Mouse (Mus musculus): ENCODE results near the gene Kalrn.
"Not testable (repeated sequence)": the region's sequence is repeated elsewhere in the genome, so short reads cannot be mapped to it uniquely, and the experiment has no call there.

Gene Kalrn

DNA sequence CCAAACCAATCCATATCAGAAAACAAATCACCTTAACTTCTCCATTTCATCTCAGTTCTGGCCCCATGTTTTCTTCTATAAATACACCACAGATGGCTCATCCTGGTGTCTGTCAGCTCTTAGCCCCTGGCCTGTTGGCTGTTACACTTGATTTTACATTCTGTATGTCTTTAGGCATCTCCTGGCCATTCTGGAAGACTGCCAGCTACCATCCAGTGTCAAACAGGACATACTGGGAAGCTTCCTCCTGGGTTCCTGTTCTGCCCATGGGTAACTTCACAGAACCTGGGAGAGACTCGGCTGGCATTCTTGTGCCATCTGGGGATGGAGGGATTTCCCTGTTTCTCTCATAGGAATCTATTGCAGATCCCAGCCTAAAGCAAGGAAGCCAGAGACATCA is 261.8 kb downstream of the Kalrn start:
- no peak for DNase-seq (ENCODE audit: low spot score in 2 of 2)

DNA sequence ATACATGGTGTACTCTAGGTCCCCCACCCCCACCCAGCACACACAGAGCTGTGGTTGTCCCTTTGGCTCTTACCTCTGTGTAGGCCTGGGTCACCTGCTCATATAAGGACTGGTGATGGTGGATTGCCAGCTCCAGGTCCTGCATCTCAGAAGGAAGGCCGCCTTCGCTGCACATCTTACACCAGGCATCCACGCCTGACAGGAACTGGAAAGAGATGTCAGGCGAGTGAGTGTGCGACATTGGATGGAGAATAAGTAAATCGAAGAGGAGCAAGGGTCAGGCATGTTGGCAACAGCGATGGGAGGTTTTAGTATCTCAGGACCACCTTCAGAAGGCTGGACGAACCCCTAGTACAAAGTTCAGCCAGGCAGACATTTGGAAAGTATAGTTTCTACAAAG is 263.0 kb downstream of the Kalrn start:
- DNase-seq (ENCODE audit: low spot score in 2 of 2), result no peak

DNA sequence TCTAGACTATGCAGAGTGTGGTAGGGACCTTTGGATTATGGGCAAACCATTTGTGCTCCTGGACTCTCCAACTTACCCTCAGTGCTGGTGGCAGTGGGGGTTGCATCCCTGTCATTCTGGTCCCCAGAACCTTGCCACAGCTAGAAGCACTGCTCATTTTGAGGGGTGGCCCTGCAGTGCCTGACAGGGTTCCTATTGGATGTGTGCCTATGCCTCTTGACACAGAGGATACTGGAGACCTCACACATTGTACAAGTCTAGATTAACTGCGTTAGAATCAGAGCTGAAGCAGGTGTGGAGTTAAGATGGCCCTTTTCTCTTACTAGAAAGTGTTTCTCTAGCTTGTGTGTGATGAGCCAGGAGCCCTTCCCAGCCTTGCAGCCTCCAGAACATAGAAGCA is 265.0 kb downstream of the Kalrn start:
- DNase-seq (ENCODE audit: low spot score in 2 of 2), result no peak

DNA sequence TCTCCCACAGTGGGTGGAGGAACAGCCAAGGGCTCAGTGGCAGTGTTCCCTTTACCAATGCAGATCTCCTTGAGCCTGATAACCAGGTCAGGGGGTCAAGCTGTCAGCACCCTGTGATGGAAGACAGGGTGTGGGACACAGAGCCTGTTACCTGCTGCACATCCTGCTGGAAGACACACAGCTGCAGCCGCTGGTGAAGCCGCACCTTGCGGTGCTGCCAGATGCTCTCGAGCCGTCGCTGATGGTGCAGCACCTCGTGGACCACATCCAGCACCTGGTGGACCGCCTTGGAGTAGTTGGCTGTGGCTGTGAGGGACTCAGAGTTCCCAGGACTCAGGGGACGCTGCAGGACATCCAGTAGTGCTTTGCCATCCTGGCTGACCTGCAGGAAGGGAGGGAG is 265.9 kb downstream of the Kalrn start:
- no peak for DNase-seq (ENCODE audit: low spot score in 2 of 2)

DNA sequence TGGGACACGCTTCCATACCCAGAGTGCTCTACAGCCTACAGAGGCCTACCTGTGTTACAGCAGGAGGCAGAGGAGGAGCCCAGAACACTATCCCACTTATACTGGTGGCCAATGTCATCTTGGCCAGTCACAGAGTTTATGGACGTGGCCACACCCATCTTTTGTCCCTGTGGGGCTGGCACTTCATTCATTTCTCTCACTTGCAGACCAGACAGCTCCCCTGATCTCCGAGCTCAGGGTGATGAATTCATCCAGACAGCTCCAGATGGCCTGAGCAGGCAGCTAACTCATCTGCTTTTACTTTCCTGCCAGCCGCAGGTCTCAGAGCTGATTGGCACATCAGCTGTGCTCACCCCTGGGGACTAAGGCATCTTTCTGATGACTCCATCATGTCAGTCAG is 267.7 kb downstream of the Kalrn start:
- no peak for DNase-seq (ENCODE audit: low spot score in 2 of 2)

DNA sequence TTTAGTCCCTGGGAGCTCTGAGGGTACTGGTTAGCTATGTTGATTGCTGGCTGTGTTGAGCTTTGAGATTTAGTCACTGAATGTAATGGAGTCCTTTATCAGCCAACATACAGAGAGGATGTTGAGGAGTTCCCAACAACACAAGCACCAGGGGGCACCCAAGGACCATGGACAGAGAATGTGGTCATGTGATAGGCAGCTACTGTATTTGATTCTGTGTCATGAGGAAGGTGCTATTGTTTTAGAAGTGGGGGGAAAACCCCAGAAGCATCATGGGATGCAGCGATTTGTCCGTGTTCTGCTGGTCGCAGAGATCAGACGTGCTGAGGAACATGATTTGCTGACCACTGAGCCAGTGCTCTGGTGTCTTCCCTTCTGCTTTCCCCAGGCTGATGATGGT is 269.5 kb downstream of the Kalrn start:
- not testable (repeated sequence) for DNase-seq (ENCODE audit: low spot score in 2 of 2)

DNA sequence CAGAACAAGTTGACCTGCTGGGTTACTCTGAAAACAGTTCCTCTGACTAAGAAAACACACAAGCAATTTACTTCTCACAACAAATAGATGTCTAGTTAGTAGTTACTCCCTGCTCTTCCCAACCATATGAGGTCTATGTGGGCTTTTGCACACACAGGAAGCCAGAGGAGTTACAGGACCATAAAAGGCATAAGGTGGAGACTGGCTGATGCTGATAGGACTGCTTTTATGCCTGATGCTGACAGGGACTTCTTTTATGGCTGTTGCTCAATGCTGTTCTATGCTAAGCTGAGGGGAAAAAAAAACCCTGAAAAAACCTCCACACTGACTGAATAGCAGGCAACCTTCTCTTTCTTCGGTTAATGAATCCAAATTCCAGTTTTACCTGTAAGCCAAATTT is 270.8 kb downstream of the Kalrn start:
- no peak for DNase-seq (ENCODE audit: low spot score in 2 of 2)

DNA sequence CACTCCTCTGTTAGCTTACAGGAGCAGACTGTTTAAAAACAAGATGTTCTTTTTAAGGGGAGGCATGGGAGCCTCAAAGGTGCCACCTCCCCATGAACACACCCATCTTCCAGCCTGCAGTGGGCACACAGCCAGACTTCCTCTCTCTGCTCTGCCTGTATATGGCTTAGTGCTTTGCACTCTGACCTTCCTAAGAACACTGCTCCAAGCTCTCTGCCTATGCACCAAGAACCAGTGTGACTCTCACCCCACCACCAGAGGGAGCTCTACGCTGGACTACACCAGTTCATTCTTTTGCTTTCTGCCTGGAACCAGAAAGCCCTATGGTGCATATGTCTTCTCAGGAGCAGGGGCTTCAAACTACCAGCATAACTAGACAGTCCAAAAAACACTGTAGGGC is 271.3 kb downstream of the Kalrn start:
- DNase-seq (ENCODE audit: low spot score in 2 of 2), result no peak

DNA sequence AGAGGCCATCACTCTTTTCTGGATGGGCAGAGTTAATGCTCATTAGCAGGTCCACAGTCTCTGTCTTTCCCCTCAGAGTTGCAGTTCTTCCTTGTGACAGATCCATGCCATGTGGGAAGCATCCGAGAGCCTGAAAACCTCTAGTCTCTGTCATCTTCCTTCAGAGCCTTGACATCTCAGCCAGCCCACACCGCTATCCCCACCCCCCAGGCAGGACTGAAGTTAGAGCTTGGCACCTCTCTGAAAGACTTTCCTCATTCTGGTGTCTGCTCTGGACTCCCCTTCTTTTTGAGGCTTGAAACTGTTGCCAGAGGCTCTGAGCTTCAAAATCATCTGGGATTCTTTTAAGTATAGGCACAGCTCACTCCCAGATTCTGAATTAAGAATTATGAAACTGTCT is 274.1 kb downstream of the Kalrn start:
- no peak for DNase-seq (ENCODE audit: low spot score in 2 of 2)

DNA sequence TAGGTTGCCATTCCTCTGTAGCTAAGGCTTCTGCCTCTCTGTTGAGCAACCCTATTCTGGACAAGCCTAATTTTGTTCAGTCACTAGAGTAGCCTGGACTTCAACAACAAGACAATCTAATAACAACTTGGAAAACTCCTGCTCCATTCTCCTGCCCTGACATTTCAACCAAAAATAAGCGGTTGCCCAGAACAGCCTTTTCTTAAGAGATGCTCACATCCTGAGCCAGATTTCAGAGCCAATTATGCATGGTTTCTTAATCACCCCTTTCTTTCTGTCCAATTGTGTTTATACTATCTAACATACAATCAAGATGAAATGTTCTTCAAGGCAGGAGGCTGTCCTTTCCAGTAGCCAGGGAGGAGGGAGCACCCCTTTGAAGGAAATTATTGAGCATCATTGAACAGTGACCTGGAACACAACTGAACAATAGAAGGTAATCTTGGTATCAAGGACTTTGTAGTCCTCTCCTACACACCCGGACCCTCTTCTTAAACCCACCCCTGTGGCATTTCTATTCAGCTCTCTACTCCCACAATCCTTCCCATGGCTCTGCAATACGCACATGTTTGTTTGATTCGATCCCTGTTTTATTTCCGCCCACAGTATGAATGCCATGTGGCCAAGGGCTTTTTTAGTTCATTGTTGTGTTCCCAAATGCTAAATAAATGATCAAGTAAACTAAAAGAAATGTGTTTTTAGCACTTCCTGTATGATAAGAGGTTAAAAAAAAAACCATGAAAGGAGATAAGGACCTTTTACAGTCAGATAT is 275.2 kb downstream of the Kalrn start:
- no peak for DNase-seq (ENCODE audit: low spot score in 2 of 2)

DNA sequence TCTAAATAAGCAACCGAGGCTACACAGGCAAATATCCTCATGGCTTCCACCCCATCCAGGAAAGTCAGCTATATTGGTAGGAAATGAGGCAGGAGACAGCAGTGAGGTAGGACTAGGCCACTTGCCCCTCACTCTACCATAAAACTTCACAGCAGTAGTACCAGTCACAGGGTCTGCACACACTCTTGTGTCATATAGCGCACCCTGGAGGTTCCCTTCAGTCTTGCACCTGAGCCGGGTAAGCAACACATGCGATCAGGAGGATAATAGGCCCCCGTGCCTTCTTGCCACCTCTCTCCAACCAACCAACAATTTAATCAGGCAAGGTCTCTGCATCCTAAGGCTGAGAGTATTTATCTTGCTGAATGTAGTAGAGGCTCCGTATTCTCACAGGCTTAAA is 278.8 kb downstream of the Kalrn start:
- no peak for DNase-seq (ENCODE audit: low spot score in 2 of 2)

DNA sequence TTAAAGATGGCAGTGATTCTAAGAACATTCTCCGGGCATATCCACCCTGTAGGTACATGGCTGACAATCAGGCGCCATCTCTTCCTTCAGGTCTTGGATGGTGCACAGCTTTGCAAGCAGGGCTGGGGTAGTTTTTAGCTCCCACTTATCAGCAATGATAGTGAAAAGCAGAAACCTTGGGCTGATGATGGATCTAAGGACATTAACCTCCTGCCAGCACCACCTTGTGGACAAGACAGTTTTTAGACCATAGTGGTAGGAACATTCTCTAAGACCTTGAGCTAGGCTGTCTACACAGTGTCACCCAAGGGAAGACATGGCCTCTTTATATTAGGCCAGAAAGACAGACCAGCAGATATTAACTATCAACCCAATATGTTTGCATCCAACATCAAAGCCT is 279.7 kb downstream of the Kalrn start:
- no peak for DNase-seq (ENCODE audit: low spot score in 2 of 2)

DNA sequence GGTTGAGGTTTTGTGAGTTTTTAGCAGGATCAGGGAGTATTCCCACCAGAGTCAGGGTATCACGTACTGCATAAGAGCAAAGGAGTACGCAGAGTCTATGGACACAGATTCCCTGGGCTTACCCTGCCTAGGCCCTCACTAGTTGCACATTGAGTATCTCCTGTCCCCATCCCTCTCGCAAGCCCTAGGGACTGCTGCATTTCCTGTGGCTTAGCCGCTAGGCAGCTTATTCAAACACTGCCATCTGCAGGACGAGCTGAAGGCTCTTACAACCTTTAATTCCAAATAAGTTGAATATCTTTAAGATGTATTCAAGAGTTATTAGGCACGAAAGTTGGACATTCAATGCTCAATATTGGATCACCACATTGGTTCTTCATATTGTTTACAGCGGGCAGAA is 283.7 kb downstream of the Kalrn start:
- DNase-seq (ENCODE audit: low spot score in 2 of 2), result no peak

DNA sequence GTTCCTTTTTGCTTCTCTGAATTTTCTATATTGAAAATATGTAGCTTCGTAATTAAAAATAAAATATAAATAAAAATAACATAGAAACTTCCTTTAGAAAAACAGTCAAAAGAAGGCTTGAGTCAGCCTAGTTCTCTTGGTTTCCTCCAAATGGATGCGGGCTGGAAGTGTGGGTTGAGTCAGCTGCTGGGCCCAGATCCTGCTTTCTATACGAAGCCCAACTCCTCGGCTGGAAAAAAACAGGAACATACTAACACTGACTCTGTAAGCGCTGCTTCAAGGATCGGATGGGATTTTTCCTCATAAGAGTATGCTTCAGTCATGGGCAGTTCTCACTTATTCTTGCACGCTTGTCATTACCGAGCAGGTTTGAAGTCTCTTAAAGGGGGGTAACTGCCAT is 291.3 kb downstream of the Kalrn start:
- DNase-seq (ENCODE audit: low spot score in 2 of 2), result no peak

DNA sequence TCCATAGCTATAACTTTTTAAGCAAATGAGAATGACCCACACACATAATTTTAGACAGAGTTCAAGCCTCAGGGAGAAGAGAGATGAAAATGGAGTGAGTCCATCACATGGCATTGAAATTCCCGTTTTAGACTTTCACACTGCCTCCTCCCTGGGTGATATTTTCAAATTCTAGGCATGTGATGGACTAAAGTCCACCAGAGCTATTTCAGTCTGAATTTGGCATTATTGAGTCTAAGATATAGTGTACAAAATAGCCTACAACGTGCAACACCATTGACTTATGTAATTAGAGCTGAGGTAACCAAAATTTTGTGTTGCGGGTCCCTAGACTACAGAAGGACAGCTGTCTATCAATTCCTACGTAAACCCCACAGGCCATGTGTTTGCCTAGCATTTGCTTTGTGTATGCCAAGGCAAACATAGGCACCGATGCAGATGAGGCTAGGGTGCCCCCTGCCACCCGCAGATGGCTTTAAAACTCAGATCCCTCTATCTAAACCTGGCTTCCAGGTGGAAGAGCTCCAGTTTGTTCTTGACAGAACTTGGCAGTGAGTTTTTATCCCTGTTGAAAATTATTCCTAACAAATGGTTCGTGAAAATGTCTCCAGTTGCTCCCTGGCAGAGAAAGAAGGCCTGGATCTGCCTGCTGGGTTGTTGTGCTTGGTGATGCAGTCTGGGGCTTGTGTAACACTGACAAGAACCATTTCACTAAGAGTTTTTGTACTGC is 293.5 kb downstream of the Kalrn start:
- no peak for DNase-seq (ENCODE audit: low spot score in 2 of 2)

DNA sequence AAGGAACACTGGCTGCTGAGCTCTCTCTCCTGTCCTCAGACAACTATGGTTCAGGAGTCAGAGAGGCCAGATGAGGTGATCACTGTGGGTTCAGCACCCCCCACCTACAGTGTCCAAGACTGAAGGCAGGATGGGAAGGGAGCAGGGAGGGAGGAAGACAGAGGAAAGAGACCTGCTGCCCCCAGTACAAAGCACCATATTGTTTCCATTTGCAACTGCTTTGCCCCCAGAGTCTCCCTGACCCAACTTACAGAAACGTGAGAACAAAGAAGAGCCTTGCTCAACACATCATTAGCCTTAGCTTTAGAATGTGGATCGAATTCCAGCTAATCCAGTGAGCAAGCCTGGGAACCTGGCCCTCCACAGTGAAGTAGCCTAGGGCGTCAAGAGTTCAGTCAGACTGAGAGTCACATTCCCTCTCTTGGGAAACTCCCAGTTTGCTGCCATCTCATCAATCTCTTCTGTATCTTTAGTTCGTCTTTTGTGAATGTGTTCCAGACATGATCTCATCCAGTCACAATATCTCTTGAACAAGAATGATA is 295.0 kb downstream of the Kalrn start:
- no peak for DNase-seq (ENCODE audit: low spot score in 2 of 2)

DNA sequence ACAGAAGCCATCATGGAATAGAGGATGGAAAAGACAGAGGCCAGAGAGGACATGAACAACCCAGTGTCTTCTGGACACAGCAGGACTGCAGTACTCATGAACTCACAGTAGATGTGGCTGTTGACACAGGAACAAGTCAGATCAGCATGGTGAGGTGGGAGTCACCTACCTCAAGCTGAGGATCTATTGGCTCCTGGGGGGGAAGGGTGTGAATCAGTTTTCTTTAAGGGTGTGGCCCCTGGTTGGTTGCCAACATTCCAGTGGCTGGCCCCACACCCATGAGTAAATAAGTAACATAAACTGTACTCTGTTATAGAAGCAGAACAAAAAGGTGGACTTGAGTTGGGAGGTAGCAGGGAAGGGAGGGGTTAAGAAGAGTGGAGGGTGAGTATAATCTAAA is 298.7 kb downstream of the Kalrn start:
- DNase-seq (ENCODE audit: low spot score in 2 of 2), result no peak

DNA sequence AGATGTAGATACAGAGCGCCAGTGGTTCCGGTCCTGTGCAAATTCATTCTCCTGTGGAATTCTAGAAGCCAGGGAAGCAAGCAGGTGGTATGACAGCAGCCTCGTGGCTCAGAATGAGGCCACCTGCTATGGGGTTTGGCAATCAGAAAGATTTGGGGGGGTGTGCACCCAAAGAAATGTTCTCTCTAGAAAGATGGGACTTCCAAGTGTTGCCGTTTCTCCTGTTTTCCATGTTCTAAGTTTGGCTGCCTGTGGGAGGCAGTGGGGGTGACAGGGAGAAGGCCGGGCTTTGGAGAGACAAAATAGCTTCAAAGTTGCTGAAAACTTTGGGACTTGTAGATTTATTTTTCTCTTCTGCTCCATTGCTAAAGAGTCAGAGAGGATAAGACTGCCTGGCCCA is 301.9 kb downstream of the Kalrn start:
- DNase-seq (ENCODE audit: low spot score in 2 of 2), result no peak

DNA sequence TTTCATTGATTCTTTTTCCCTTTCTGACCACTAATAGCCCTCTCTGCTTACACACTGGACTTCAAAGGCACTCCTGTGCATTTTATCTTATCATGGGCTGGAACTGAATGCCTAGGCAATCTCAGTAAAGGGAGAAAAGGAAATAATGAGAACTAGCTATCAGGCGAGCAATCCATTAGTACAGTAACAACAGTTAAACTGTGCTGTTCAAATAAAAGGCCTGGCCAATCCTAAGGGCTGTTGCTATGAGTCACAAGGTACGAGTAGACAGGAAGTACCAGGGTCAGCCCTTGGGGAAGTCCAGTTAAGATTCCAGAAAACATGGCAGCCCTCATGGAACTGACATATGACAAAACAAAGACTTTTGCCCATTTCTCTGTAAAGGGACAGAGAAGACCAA is 302.7 kb downstream of the Kalrn start:
- DNase-seq (ENCODE audit: low spot score in 2 of 2), result no peak

DNA sequence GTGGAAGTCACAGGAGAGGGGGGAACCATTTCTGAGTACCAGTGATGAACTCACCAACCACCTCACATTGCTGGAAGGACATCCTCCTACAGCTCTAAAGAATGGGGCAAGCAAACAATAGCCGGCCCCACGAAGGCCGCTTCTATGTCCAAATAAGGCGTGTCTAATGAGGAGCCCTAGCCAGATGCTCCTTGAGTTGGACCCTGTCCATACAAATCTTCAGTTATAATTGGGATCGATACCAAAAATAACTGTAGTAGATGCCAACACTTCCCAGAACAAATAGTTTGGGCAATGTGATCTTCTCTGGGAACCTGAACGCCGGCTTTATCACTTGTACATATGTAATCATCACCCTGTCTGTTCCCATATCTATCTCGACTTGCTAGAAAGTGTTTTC is 303.7 kb downstream of the Kalrn start:
- DNase-seq (ENCODE audit: low spot score in 2 of 2), result no peak

DNA sequence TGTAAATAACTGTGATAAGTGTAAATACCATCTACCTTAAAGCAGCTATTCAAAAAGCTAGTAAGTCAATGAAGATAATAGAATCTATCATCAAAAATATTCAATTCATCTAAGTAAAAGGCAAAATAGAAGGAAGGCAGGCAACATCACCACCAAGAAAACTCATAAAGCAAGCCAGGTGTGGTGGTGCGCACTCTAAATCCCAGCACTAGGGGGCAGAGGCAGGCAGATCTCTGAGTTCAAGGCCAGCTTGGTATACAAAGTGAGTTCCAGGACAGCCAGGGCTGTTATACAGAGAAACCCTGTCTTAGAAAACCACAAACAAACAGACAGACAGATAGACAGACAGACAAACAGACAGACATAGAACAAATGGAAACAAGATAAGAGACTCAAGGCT is 305.6 kb downstream of the Kalrn start:
- DNase-seq (ENCODE audit: low spot score in 2 of 2), result no peak

DNA sequence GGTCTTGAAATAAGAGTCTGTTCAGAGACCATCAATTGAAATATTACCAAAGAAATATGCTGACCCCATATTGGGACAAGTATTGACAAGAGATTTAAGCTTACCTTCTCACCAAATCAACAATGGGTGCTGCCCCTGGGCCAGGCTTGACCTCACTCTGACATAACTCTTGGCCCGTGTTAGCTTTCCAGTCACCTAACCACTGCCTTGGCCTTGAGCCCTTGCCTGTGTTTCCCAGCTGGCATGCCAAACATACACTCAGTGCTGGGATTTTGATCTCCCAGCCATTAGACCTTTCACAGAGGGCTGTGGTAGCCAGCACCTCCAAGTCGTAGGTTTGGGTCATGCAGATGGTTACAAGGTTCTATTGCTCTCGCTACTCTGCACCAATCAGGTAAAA is 308.7 kb downstream of the Kalrn start:
- no peak for DNase-seq (ENCODE audit: low spot score in 2 of 2)

DNA sequence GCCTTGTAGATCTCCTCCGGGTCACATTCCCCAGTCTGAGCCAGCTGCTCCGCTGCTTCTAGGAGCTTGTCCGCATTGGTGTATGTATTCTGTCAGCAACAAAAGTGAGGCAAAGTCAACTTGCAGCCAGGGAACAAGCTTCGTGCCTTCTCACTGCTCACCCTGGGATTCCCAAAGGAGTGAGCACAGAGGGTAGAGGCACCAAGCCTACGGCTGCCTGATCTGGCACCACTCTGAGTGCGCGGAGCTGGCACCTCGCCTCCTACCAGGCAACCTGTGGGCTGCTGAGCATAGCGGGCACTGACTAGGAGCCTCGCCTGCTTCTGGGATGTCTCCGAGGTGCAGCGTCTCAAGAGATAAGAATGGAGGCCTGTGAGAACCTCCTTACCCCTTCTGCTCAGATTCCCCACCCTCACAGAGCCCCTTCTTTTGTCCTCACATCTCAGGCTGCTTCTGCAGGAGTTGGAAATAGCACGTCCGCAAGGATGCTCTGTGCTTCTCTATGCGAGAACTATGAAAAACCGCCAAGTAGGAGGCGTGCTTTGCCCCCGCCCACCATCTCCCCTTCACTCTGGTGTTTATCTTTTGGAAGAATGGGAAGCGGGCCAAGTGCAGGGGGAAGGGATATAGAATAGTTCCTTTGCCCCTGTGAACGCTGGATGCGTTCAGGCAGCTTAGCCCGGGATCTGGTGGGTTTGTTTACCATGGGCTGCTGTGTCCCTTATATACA is 310.4 kb downstream of the Kalrn start:
- DNase-seq (ENCODE audit: low spot score in 2 of 2), result no peak

Data from spleen, postnatal 4 days (tissue).